Mouse (Mus musculus) spleen, adult 18-20 months (tissue): Measurements from ENCODE around the gene Efcab10.
A peak's percentile ranks its signal among the peaks of the same experiment; 100 is the strongest.

Source experiments
- DNase-seq, 2 experiments: peaks; one replicate each; pipeline ENCODE4 v3.0.0; 2022; ENCODE audit warnings: mixed read lengths in 2 of 2

Gene Efcab10

DNA sequence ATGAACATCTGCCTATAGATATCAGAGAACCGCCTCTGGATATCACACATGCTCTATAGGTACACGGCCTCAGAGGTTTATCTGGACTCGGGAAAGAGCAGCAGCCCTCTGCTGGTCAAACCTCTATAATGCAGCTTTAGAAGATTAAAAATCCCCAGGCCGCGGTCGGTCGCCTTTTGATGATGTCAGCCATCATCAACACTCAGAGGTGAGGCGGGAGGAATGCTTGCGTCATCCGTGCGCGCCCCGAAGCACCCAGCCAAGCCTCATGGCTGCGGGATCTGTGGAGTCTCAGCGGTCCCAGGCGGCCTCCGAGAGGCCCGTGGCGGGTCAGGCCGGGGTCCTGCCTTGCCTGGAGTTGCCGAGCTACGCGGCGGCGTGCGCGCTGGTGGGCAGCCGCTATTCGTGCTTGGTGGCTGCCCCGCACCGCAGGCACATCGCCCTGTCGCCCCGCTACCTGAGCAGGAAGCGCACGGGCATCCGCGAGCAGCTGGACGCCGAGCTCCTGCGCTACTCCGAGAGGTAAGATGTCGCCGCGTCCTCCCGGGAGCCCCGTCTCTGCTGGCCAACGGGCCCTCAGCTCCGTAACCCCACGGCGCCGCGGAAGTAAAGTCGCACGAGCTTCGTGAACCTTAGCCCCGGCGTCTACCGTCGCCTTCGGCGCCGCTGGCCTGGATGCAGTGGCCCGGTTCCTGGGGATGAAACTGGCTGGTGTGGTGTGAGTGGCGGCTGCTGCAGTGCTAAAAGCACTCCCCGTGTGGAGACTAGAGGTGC lies 34.9 kb downstream of the Efcab10 start, which contains the start of gene Twistnb:
Twistnb (plus strand) TSS at position 249 of the 774 bp plus-strand sequence.
- DNase-seq = peak; percentile 91 to 98

DNA sequence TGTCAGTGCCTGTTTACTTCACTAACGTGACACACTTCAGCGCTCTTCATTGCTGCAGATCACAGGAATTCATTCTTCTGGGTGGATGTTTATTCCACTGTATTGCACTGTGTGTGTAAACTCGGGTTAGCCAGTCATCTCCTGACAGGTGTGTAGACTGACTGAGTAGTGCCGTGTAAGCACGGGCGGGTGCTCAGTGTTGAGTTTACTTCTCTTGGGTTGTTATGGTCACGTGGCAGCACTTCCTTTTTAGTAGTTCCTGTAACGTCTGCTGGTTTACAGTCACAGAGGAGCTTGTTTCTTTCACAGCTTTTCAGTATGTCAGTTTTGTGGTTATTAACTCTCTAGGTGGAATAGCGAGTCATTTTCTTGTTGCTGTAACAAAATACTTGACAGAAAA lies 39.2 kb downstream of the Efcab10 start:
- peak in 1 of 2 experiments; percentile 33 for DNase-seq

DNA sequence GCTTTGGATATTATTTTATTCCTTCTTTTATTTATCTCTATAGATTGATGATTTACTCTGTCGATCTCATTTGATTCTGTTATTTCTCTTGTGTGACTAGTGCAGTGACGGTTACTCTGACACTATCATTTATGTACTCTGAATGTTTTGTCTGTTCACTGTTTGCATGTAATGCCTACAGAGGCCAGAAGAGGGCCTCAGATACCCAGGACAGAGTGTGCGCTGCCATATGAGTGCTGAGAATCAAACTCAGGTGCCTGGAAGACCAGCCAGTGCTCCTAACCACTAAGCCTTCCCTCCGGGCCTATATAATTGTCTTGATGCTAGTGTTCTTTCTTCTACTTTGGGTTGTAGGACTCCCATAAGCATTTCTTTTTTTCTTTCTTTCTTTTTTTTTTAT lies 40.1 kb downstream of the Efcab10 start:
- DNase-seq = no peak
